Mouse (Mus musculus) forebrain, embryonic 10.5 days (tissue): ENCODE data around the gene Rab8b. TPM values are rescaled to one million over a fixed set of nuclear protein-coding genes. Genes with fewer than 3 reads are reported as not detected.
"Not testable (repeated sequence)": the region's sequence is repeated elsewhere in the genome, so short reads cannot be mapped to it uniquely, and the experiment has no call there.

ENCODE experiments used
- DNase-seq: peaks from one replicate; pipeline ENCODE4 v3.0.0-alpha.2; 2017; ENCODE audit warnings: low spot score; ENCODE audit errors: extremely low spot score
- H3K27ac ChIP-seq: fragments of 300-500 bp; sonication (generic); 2 replicates; pipeline ENCODE4 v1.5.1; 2016; ENCODE audit warnings: mild to moderate bottlenecking
- H3K27me3 ChIP-seq: fragments of 300-500 bp; sonication (generic); 2 replicates; pipeline ENCODE4 v1.6.1; 2016; ENCODE audit warnings: mild to moderate bottlenecking; ENCODE audit not compliant: poor library complexity, severe bottlenecking
- H3K36me3 ChIP-seq: fragments of 300-500 bp; sonication (generic); replicated peaks from 2 replicates; pipeline ENCODE4 v1.6.1; 2016; ENCODE audit warnings: mild to moderate bottlenecking, moderate library complexity
- H3K4me1 ChIP-seq: fragments of 300-500 bp; sonication (generic); 2 replicates; pipeline ENCODE4 v1.6.1; 2016
- H3K4me3 ChIP-seq: fragments of 300-500 bp; sonication (generic); 2 replicates; pipeline ENCODE4 v1.5.1; 2016; ENCODE audit warnings: mild to moderate bottlenecking, moderate library complexity
- H3K9me3 ChIP-seq: fragments of 300-500 bp; sonication (generic); 2 replicates; pipeline ENCODE4 v1.6.1; 2016; ENCODE audit warnings: mild to moderate bottlenecking, moderate library complexity
- WGBS: fragments of 180-500 bp; shearing (Covaris S2); methylation state at CpG from one replicate; pipeline ENCODE4 v1.1.7; 2016; 5-methylcytosine and 5-hydroxymethylcytosine counted together
- polyA plus RNA-seq: library from polyadenylated mRNA; unstranded; fragments of >200 nt; fragmentation: Nextera tagmentation; extraction: Ambion mirVana; gene quantifications from 2 replicates; pipeline ENCODE4 v1.2.1, GENCODE M21; 2016

Gene Rab8b
- polyA plus RNA-seq, 1 experiment from 2014 or later: 34.0 TPM

DNA sequence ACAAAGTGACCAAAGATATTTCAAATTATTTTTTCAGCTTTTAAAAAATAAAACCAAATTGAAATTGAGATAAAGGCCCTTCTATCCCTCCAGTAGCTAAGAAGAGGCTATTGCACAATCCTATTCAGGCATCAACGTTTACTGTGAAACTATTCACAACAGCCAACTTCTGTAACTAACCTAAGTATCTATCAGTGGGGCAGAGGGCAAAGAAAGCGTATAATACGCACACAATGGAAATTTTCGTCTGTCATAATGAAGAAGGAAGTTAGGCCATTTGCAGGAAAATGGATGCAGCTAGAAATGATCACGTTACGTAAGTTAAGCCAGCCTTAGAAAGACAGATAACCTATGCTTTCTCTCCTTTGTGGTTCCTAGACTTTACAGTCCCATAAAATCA lies 40.0 kb downstream of the Rab8b start:
- no peak for DNase-seq
- Histone ChIP-seq H3K27ac (no peak overlapping the region), H3K36me3 (peaks cover 15% of the 10 kb centered on the region), H3K27me3 (no peaks in the 10 kb centered on the region), H3K4me3 (no peak overlapping the region), H3K4me1 (peaks cover 12% of the 10 kb centered on the region), H3K9me3 (peaks cover 6% of the 10 kb centered on the region; the same call in 1 of the 2 replicates)
- 93% methylated on average over 6 of the region's 6 CpGs for WGBS

DNA sequence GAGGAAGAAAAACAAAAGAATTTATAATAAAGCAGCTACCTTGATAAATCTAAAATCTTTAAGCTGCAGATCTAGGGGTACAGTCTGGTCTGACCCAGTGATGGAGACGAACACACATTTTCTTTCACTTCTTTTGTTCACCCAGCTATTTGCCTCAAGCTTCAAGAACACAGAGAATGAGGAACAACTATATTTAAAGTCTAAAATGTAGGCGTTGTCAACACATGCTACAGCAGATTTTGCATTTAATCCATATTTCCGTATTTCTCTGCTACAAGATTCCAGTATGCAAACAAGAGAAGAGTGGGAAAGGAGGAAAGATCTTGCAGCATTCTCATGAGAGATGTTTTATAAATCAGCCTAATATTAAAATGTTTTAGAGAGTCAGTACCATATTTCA lies 40.6 kb downstream of the Rab8b start:
- Histone ChIP-seq H3K9me3 (peaks cover 10% of the 10 kb centered on the region; the same call in 1 of the 2 replicates), H3K4me1 (peaks cover 12% of the 10 kb centered on the region), H3K4me3 (no peak overlapping the region), H3K27ac (no peak overlapping the region), H3K36me3 (peaks cover 21% of the 10 kb centered on the region), H3K27me3 (no peaks in the 10 kb centered on the region)
- 92% methylated on average over 3 of the region's 3 CpGs for WGBS
- no peak for DNase-seq

DNA sequence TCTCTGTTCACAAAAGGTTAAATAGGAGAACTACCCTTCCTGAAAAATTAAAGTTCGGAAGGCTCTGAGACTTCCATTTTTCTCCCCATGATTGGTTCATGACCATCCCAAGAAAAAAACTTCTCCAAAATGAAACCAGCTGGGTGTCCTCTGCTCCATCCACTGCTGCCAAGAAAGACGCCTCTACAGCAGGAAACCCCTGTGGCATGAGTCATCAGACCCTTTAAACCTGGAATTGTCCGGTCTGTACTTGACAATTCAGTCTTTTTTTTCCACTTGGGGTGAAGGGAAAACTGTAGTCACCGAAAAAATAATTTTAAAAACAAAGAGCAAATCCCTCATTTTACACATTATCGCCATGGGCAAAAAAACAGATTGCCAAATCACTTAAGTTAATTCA lies 42.9 kb downstream of the Rab8b start:
- H3K9me3 ChIP-seq: peaks cover 10% of the 10 kb centered on the region; the same call in 1 of the 2 replicates
- H3K27ac ChIP-seq: no peak overlapping the region
- no peaks in the 10 kb centered on the region for H3K4me1 ChIP-seq
- H3K4me3 ChIP-seq: no peak overlapping the region
- WGBS: 86% methylated on average over 5 of the region's 5 CpGs
- peaks cover 25% of the 10 kb centered on the region for H3K36me3 ChIP-seq
- no peaks in the 10 kb centered on the region for H3K27me3 ChIP-seq
- DNase-seq: no peak

DNA sequence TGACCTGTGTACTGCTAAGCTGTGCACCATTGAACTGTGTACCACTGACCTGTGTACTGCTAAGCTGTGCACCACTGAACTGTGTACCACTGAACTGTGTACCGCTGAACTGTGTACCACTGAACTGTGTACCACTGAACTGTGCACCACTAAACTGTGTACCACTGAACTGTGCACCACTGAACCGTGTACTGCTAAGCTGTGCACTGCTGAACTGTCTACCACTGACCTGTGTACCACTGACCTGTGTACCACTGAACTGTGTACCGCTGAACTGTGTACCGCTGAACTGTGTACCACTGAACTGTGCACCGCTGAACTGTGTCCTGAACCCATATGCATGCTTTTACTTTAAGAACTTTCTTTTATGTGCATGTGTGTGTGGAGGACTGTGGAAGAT lies 45.2 kb downstream of the Rab8b start:
- Histone ChIP-seq H3K27me3 (no peaks in the 10 kb centered on the region), H3K4me3 (no peak overlapping the region), H3K4me1 (no peaks in the 10 kb centered on the region), H3K27ac (no peak overlapping the region), H3K9me3 (peaks cover 10% of the 10 kb centered on the region; the same call in 1 of the 2 replicates), H3K36me3 (peaks cover 28% of the 10 kb centered on the region)
- no peak for DNase-seq
- 97% methylated on average over 5 of the region's 5 CpGs for WGBS

DNA sequence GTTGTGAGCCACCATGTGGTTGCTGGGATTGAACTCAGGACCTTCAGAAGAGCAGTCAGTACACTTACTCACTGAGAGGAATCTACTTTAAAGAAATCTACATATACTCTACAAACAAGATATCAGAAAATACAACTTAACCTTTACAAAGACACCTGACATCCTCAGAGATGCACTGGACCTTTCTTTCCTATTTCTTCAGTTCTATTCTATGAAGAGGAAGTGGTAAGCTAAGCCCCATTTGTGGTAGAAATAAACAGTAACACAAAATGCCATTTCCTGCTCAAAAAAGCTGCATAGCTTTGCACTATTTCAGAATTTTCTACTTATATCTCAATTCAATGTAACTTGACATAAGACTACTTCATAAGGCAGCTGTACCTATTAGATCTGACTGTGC lies 46.0 kb downstream of the Rab8b start:
- Histone ChIP-seq H3K27ac (no peak overlapping the region), H3K27me3 (no peaks in the 10 kb centered on the region), H3K4me1 (no peaks in the 10 kb centered on the region), H3K9me3 (peaks cover 10% of the 10 kb centered on the region; the same call in 1 of the 2 replicates), H3K4me3 (no peak overlapping the region), H3K36me3 (peaks cover 27% of the 10 kb centered on the region)
- no peak for DNase-seq

DNA sequence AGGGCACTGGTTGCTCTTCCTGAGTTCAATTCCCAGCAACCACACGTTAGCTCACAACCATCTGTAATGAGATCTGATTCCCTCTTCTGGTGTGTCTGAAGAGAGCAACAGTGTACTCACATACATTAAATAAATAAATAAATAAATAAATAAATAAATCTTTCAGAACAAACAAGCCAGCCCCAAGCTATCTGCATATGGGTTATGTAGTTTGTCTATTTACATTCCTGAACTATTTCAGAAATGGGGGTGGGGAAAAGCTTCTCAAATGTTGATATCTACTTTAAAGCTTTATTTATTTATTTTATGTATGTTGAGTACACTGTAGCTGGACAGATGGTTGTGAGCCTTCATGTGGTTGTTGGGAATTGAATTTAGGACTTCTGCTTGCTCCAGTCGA lies 46.5 kb downstream of the Rab8b start:
- not testable (repeated sequence) for H3K4me3 ChIP-seq, H3K4me1 ChIP-seq, H3K27ac ChIP-seq, H3K27me3 ChIP-seq, DNase-seq
- peaks cover 10% of the 10 kb centered on the region; the same call in 1 of the 2 replicates for H3K9me3 ChIP-seq
- peaks cover 24% of the 10 kb centered on the region for H3K36me3 ChIP-seq
- 88% methylated on average over 2 of the region's 2 CpGs for WGBS

DNA sequence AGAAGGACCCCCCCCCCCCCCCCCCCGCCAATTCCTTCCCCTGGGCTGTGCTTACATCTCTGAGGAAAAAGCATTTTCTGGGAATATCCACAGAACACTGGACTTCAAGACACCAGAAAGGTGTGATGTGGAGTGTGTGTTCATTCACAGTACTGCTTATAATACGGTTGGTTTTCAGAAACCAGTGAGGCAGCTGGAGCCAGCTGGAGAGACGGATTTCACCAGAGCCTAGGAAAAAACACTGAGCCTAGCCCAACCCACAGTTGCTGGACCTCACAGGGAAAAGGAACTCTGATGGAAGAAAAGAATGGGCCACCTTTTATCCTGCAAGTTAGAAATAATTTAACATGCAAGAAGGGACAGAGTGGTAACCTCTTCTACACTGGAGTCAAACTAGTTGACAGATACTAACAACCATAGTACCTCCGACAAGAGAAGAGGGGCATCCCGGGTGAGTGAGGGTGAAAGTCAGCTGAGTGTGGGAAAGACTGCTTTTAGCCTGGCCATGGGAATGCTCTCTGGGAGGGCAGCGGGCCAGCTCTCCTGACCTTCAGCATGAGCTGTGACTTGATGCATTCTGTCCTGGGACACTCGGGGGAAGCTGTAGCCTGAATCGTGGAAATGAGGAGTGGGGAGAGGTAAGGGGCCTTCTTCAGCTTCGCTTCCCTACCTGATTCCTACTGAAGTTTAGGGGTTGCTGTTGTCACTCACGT lies 47.3 kb downstream of the Rab8b start:
- Histone ChIP-seq H3K4me3 (no peak overlapping the region), H3K4me1 (no peaks in the 10 kb centered on the region; the same call in 1 of the 2 replicates), H3K9me3 (peaks cover 10% of the 10 kb centered on the region; the same call in 1 of the 2 replicates), H3K36me3 (peaks cover 24% of the 10 kb centered on the region), H3K27me3 (no peaks in the 10 kb centered on the region), H3K27ac (no peak overlapping the region)
- WGBS: 88% methylated on average over 10 of the region's 10 CpGs
- no peak for DNase-seq

DNA sequence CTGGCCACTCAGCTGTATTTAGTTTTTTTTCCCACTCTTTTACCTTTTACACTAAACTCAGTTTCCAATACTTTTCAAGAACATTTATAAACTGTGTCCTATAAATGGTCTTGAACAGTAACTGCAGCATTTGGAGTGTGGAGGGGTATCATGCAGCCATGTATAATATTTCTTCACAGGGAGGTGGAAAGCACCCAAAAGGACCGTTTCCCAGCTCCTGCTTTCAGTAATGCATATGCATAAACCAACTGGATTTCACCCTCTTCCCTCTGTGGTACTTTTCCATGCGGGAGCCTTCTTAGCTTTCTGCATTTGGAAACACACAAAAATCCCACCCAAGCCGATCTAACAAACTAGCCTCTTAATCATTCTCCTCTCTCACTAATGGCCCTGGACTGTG lies 54.8 kb downstream of the Rab8b start:
- WGBS: 77% methylated on average over 3 of the region's 3 CpGs
- Histone ChIP-seq H3K27me3 (no peaks in the 10 kb centered on the region), H3K27ac (peak overlapping the region; percentile 77)

DNA sequence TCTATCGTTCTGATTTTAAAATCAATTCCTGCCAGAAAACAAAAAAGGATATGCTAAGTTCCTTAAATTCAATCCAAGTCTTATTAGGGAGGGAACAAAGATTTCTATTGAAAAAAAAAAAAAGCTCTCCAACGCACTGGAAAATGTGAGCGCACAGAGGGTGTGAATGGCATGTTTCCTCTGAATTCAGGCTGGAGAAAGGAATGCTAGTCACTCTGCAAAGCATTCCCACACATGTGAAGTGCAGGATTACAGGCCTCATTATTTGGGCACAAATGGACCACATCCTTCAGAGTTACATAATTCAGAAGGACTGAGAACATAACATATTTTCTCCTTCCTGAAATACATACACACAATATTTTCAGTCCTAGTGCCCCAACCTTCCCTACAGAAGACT lies 56.0 kb downstream of the Rab8b start:
- peaks cover 33% of the 10 kb centered on the region for H3K36me3 ChIP-seq
- 37% methylated on average over 3 of the region's 3 CpGs for WGBS
- peaks cover 53% of the 10 kb centered on the region for H3K4me1 ChIP-seq
- peak overlapping the region; percentile 77 for H3K27ac ChIP-seq
- H3K9me3 ChIP-seq: no peaks in the 10 kb centered on the region
- no peaks in the 10 kb centered on the region for H3K27me3 ChIP-seq
- no peak overlapping the region for H3K4me3 ChIP-seq
- no peak for DNase-seq

More for the DNA sequence above, 54.8 kb downstream of the Rab8b start:
- H3K36me3 ChIP-seq: peaks cover 20% of the 10 kb centered on the region
- DNase-seq: no peak
- no peak overlapping the region for H3K4me3 ChIP-seq
- H3K9me3 ChIP-seq: no peaks in the 10 kb centered on the region
- H3K4me1 ChIP-seq: peaks cover 53% of the 10 kb centered on the region

DNA sequence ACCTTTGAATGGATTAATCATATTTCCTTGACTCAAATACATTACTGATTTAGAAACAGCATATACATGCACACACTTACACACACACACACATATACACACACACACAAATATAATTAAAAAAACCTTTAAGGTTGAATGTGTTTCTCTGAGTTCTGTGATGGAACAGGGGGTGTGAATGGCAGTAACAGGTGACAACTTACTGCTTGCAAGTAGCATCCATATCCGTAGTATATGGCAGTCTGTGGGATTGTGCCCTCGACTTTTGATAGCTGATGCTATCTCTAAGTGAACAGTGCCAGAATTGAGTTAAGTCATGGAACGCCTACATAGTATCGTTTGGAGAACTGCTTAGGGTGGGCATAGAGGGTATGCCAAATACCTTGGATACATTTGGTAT lies 57.3 kb downstream of the Rab8b start:
- H3K9me3 ChIP-seq: no peaks in the 10 kb centered on the region
- peaks cover 53% of the 10 kb centered on the region for H3K4me1 ChIP-seq
- 95% methylated on average over 4 of the region's 4 CpGs for WGBS
- no peaks in the 10 kb centered on the region for H3K27me3 ChIP-seq
- no peak overlapping the region for H3K4me3 ChIP-seq
- no peak for DNase-seq
- H3K27ac ChIP-seq: no peak overlapping the region
- peaks cover 45% of the 10 kb centered on the region for H3K36me3 ChIP-seq

DNA sequence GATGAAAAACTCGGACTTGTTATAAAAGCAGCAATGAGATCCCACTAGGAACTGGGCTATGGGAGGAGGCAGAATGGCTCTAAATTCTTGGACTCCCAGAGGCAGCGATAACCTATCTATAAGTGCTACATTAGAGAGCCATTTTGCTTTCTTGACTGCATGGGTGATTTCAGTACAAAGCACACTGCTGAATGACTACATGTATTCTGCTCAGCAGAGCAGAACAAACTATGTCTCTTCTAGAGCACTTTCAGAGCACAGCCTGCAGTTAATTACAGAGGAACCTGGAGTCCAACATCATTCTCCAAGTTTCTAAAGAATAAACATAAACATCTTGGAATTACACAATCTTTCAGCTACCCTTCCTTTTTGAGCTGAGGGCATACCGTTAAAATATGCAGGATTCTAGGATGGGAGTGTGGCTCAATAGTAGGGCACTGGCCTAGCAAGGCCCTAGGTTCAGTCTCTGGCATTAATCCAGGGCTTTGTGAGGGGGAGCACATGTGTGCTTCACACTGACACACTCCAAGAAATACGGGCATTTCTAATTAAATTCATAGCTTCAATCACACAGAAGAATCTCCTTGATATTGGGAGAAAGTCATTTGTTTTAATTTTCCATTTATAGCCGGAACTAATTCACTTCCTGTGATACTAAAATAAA lies 58.3 kb downstream of the Rab8b start:
- peak overlapping the region; percentile 65 for H3K27ac ChIP-seq
- no peaks in the 10 kb centered on the region for H3K9me3 ChIP-seq
- H3K36me3 ChIP-seq: peaks cover 52% of the 10 kb centered on the region
- H3K4me1 ChIP-seq: peaks cover 53% of the 10 kb centered on the region
- no peaks in the 10 kb centered on the region for H3K27me3 ChIP-seq
- 79% methylated on average over 5 of the region's 5 CpGs for WGBS
- DNase-seq: no peak
- no peak overlapping the region for H3K4me3 ChIP-seq

DNA sequence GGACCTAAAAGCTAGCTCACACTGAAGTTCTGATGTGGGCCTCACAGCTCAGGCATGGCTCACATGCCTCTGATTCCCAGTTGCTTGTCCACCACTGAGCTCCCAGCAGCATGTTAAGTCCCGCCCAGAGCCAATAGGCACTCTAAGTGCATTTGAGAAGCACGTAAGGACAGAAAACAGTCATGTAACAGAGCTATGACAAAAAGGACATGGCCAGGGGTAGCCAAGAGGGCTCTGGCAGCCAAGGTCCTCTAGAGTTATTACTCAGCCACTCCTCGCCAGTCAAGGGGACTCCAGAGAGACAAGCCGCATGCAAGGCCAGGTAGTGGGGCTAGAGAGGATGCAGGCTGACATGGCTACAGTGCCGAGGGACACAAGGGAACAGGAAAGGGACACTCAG lies 60.0 kb downstream of the Rab8b start:
- DNase-seq: no peak
- Histone ChIP-seq H3K27me3 (no peaks in the 10 kb centered on the region), H3K36me3 (peaks cover 53% of the 10 kb centered on the region), H3K9me3 (no peaks in the 10 kb centered on the region), H3K4me3 (no peak overlapping the region), H3K27ac (0 out of 2 replicates have a peak overlapping the region, but pooled peaks have one; percentile 7), H3K4me1 (peaks cover 48% of the 10 kb centered on the region)
- 95% methylated on average over 5 of the region's 5 CpGs for WGBS

DNA sequence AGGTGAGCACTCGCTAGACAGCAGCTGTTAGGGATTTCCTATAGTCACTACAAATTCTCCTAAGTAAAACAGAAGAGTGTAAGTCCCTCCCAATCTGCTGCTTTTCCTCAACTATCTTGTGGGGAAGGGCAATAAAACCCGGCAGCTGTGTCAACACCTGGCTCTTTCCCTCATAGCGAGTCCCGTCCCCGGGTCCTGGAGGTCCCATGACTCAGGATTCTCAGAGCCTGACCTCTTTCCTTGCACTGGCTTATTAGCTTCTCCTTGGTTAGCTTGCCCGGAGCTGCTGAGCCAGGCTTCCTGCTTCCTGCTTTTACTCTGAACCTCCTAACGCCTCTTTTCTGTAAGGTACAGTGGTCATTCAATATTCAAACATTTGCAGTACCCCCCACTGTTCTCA lies 63.6 kb downstream of the Rab8b start:
- Histone ChIP-seq H3K27me3 (no peaks in the 10 kb centered on the region), H3K36me3 (peaks cover 60% of the 10 kb centered on the region), H3K4me1 (peaks cover 25% of the 10 kb centered on the region), H3K4me3 (no peak overlapping the region), H3K27ac (no peak overlapping the region), H3K9me3 (no peaks in the 10 kb centered on the region)
- 75% methylated on average over 7 of the region's 7 CpGs for WGBS
- no peak for DNase-seq
